Mouse (Mus musculus): Measurements from ENCODE around the gene Ddx11. TPM values are rescaled to one million over a fixed set of nuclear protein-coding genes. Genes with fewer than 3 reads are reported as not detected.
"Not testable (repeated sequence)": the region's sequence is repeated elsewhere in the genome, so short reads cannot be mapped to it uniquely, and the experiment has no call there.

Gene Ddx11
- polyA plus RNA-seq, 1 experiment from 2014 or later, result 6.9 TPM

- no peaks in the 10 kb centered on the region for H3K9me3 ChIP-seq
- H3K4me1 ChIP-seq (replicated peaks), result peaks cover 7% of the 10 kb centered on the region
- H3K27ac ChIP-seq (replicated peaks), result no peak overlapping the region
- 2% methylated on average over 20 of the region's 20 CpGs for WGBS
- peaks cover 8% of the 10 kb centered on the region for H3K36me3 ChIP-seq
- H3K4me2 ChIP-seq, result peak overlapping the region; percentile 67
- H3K9ac ChIP-seq, result peak overlapping the region; percentile 60
- no peak; the same call in 1 of the 2 replicates for ATAC-seq (ENCODE audit: low FRiP score, low read depth)
- no peaks in the 10 kb centered on the region for H3K27me3 ChIP-seq
- H3K4me3 ChIP-seq, result peak overlapping the region; percentile 69
Observed at GRCm38 (mm10) chr17:66123816-66124610, 693 bp downstream of the Ddx11 start.

GRCm38 (mm10) chr17:66125211-66125610 is 1.9 kb downstream of the Ddx11 start:
- ATAC-seq (ENCODE audit: low FRiP score, low read depth), result no peak
- Histone ChIP-seq H3K27ac (replicated peaks) (no peak overlapping the region), H3K27me3 (no peaks in the 10 kb centered on the region), H3K4me2 (no peak overlapping the region), H3K9ac (no peak overlapping the region), H3K36me3 (no peaks in the 10 kb centered on the region), H3K4me1 (replicated peaks) (peaks cover 7% of the 10 kb centered on the region), H3K4me3 (no peak overlapping the region), H3K9me3 (no peaks in the 10 kb centered on the region)
- WGBS, result 79% methylated on average over 5 of the region's 5 CpGs

GRCm38 (mm10) chr17:66130371-66130770 is 7.1 kb downstream of the Ddx11 start:
- H3K27ac ChIP-seq (replicated peaks), result no peak overlapping the region

DNA sequence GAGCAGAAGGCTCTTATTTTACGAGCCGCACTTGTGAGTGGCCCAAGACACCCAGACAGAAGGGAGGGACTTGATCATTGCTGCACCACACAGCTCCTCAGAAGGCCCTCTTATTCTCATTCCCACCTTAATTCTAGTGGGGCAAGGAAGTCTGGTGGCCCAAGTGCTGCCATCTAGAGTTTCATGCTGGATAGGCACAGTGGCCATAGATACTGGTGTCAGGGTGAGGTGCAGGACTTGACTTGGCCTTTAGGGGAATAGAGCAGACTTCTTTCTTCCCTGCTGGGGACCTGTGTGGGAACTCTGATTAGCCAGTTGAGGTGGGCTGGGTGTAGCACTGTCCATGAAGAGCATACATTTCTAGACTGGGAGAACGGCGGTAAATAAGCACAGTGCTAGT is 7.9 kb downstream of the Ddx11 start:
- 98% methylated on average over 4 of the region's 4 CpGs for WGBS

More at GRCm38 (mm10) chr17:66130371-66130770, 7.1 kb downstream of the Ddx11 start:
- no peaks in the 10 kb centered on the region for H3K27me3 ChIP-seq
- no peak for ATAC-seq (ENCODE audit: low FRiP score, low read depth)
- 83% methylated on average over 9 of the region's 9 CpGs for WGBS
- H3K4me2 ChIP-seq, result no peak overlapping the region
- no peaks in the 10 kb centered on the region for H3K9me3 ChIP-seq
- no peak overlapping the region for H3K9ac ChIP-seq
- H3K36me3 ChIP-seq, result peaks cover 12% of the 10 kb centered on the region
- H3K4me1 ChIP-seq (replicated peaks), result no peaks in the 10 kb centered on the region
- no peak overlapping the region for H3K4me3 ChIP-seq

DNA sequence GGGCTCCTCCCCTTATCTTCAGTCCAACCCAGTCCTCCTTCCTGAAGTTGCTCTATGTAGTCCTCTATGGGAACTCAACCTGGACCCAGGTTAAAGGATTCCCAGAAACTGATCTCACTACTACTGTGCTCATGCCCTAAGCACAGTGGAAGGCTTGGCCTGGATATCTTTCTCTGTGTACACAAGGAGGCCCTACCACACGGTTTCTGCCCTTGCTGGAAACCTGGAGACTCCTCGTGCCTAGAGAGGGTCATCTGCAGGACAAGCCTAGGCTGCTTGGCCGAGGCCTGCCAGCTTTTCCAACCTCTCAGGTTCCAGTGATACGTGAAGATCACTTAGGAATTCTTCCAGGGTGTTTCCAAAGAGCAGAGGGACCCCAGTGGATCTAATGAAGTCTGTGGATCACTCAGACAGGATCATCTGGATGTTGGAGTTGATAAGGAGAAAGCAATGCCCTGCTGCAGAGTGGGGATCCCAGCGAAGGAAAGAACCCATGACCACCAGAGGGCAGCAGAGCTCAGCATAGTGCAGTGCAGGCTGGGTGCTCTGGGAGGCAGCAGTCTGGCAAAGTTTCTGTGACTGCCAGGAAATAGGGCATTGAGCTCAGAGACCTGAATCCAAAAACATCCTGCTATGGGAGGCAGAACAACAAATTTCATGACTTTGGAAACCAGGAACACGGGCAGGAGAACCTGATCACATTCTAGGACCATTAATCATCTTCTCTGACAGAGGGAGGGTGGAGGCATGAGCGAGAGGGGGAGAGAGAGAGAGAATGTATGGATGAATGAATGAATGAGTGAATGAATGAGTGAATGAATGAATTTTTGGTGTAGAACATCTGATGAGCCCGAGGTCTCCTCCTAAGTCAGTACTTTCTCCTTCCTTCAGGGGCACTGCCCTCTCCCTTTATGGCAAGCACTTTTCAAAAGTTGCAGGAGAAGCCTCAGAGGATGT is 29.7 kb downstream of the Ddx11 start:
- H3K9ac ChIP-seq; H3K36me3 ChIP-seq; H3K27me3 ChIP-seq; H3K27ac ChIP-seq (replicated peaks); H3K4me1 ChIP-seq (replicated peaks); H3K9me3 ChIP-seq; H3K4me2 ChIP-seq; H3K4me3 ChIP-seq: not testable (repeated sequence)
- WGBS, result 72% methylated on average over 5 of the region's 8 CpGs
- peak; percentile 85; the same call in 1 of the 2 replicates for ATAC-seq (ENCODE audit: low FRiP score, low read depth)

More for the DNA sequence above, 7.9 kb downstream of the Ddx11 start:
- H3K4me1 ChIP-seq (replicated peaks), result no peaks in the 10 kb centered on the region
- H3K4me3 ChIP-seq, result no peak overlapping the region
- H3K36me3 ChIP-seq, result peaks cover 12% of the 10 kb centered on the region
- H3K9ac ChIP-seq, result no peak overlapping the region
- H3K9me3 ChIP-seq, result no peaks in the 10 kb centered on the region
- ATAC-seq (ENCODE audit: low FRiP score, low read depth), result no peak
- H3K4me2 ChIP-seq, result no peak overlapping the region
- H3K27me3 ChIP-seq, result no peaks in the 10 kb centered on the region
- H3K27ac ChIP-seq (replicated peaks), result no peak overlapping the region

GRCm38 (mm10) chr17:66153735-66154423 is 30.6 kb downstream of the Ddx11 start:
- not testable (repeated sequence) for H3K27ac ChIP-seq (replicated peaks); H3K4me1 ChIP-seq (replicated peaks); ATAC-seq (ENCODE audit: low FRiP score, low read depth); H3K4me2 ChIP-seq; H3K9ac ChIP-seq; H3K36me3 ChIP-seq; H3K4me3 ChIP-seq; H3K27me3 ChIP-seq; H3K9me3 ChIP-seq
- 87% methylated on average over 4 of the region's 4 CpGs for WGBS

DNA sequence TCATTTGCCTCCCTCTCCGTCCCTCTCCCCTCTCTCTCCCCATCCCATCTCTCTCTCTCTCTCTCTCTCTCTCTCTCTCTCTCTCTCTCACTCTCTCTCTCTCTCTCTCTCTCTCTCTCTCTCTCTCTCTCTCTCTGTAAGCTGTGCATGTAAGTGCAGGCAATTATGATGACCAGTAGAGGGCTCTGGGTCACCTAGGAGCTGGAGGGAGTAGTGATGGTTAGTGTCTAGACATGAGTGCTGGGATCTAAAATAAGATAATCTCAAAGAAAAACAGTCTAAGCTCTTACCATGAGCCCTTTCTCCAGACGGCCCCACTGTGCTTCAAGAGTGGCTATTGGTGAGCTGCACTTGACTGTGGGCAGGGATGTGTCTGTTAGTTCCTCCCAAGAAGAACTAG is 31.6 kb downstream of the Ddx11 start:
- no peaks in the 10 kb centered on the region for H3K4me1 ChIP-seq (replicated peaks)
- no peak for ATAC-seq (ENCODE audit: low FRiP score, low read depth)
- no peak overlapping the region for H3K27ac ChIP-seq (replicated peaks)
- no peaks in the 10 kb centered on the region for H3K36me3 ChIP-seq
- H3K27me3 ChIP-seq, result no peaks in the 10 kb centered on the region
- 73% methylated on average over 2 of the region's 2 CpGs for WGBS
- no peak overlapping the region for H3K4me2 ChIP-seq
- no peaks in the 10 kb centered on the region for H3K9me3 ChIP-seq
- no peak overlapping the region for H3K4me3 ChIP-seq
- H3K9ac ChIP-seq, result no peak overlapping the region

DNA sequence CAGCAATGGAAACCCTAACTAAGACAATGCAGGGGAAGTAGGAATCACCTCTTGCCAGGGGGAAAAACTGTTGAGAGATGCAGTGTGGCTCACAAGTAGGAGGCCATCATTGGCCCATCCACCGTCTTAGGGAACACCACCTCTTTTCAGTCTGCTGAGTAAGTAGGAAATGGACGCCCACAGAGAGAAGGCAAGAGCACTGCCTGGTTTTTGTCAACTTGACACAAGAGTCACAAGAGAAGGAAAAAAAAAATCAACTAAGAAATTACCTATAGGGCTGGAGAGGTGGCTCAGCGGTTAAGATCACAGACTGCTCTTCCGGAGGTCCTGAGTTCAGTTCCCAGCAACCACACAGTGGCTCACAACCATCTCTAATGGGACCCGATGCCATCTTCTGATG is 35.0 kb downstream of the Ddx11 start:
- no peaks in the 10 kb centered on the region for H3K36me3 ChIP-seq
- H3K4me3 ChIP-seq, result no peak overlapping the region
- no peaks in the 10 kb centered on the region for H3K4me1 ChIP-seq (replicated peaks)
- H3K27ac ChIP-seq (replicated peaks), result no peak overlapping the region
- no peak overlapping the region for H3K9ac ChIP-seq
- WGBS, result 94% methylated on average over 5 of the region's 5 CpGs
- H3K27me3 ChIP-seq, result no peaks in the 10 kb centered on the region
- H3K9me3 ChIP-seq, result no peaks in the 10 kb centered on the region
- H3K4me2 ChIP-seq, result no peak overlapping the region
- ATAC-seq (ENCODE audit: low FRiP score, low read depth), result no peak

DNA sequence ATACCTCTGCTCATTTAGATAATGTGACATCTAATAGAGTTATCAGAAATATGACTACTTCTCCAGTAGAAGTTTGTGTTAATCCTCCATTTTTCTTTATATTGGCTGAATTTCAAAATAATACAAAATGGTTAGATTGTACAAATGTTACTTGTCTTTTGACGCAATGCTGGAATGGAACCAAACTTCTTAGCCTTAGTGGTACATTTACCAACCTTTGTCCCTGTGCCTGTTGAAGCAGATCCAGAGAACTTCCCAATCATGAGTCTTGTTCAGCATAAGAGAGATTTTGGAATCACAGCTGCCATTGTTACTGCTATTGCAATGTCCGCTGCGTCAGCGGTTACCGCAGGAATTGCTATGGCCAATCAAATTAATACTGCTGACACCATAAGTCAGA is 43.8 kb downstream of the Ddx11 start:
- ATAC-seq (ENCODE audit: low FRiP score, low read depth); H3K4me3 ChIP-seq; H3K9me3 ChIP-seq; H3K4me2 ChIP-seq; H3K9ac ChIP-seq; H3K4me1 ChIP-seq (replicated peaks); H3K36me3 ChIP-seq; H3K27me3 ChIP-seq; H3K27ac ChIP-seq (replicated peaks): not testable (repeated sequence)
- 95% methylated on average over 5 of the region's 5 CpGs for WGBS

DNA sequence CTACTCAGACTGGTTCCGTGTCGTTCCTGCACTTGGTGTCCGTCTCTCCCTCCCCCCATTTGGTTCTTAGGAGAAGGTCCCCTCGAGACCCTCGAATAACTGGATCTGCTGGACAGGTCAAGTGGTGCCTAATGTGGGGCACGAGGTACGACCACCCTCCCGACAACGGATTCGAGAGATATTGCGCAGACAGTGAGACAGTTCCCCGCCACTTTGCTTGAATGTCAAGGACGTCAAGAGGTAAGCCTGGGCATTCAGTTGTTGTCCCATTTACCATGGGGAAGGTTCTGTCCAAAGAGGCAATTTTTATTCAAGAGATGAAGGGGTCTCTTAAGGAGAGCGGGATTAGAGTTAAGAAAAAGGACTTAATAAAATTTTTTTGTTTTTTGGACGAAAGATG is 47.7 kb downstream of the Ddx11 start:
- ATAC-seq (ENCODE audit: low FRiP score, low read depth); H3K27me3 ChIP-seq; H3K9ac ChIP-seq; H3K36me3 ChIP-seq; H3K4me2 ChIP-seq; H3K27ac ChIP-seq (replicated peaks); H3K4me3 ChIP-seq; H3K4me1 ChIP-seq (replicated peaks); H3K9me3 ChIP-seq: not testable (repeated sequence)
- WGBS, result 95% methylated on average over 15 of the region's 15 CpGs

- WGBS, result 91% methylated on average over 8 of the region's 8 CpGs
- H3K4me2 ChIP-seq, result no peak overlapping the region
Observed at GRCm38 (mm10) chr17:66190577-66190976, 67.3 kb downstream of the Ddx11 start.

DNA sequence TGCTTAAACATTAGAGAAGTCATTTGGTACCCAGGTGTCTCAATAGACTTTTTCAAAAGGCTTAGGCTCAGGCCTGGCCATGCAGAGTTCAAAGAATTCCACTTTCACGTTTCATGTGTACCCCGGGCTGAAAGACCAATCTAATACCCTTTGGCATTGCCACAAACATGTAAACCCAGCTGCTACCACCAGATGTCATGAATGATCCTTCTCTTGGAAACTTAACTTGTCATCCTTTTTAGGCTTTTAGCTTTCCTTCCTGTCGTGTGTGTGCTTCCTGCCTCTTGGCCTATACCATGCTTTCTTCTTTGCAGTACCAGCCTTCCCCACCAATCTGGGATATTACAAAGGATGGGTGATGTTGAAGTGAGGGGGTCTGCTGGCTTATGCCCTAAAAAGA is 73.7 kb downstream of the Ddx11 start:
- H3K27ac ChIP-seq (replicated peaks), result no peak overlapping the region
- no peak overlapping the region for H3K4me2 ChIP-seq
- no peaks in the 10 kb centered on the region for H3K27me3 ChIP-seq
- H3K9ac ChIP-seq, result no peak overlapping the region
- no peaks in the 10 kb centered on the region for H3K36me3 ChIP-seq
- no peak for ATAC-seq (ENCODE audit: low FRiP score, low read depth)
- H3K9me3 ChIP-seq, result no peaks in the 10 kb centered on the region
- no peak overlapping the region for H3K4me3 ChIP-seq
- no peaks in the 10 kb centered on the region for H3K4me1 ChIP-seq (replicated peaks)
- WGBS, result 51% methylated on average over 3 of the region's 3 CpGs

More at GRCm38 (mm10) chr17:66190577-66190976, 67.3 kb downstream of the Ddx11 start:
- Histone ChIP-seq H3K4me1 (replicated peaks) (no peaks in the 10 kb centered on the region), H3K4me3 (no peak overlapping the region), H3K36me3 (no peaks in the 10 kb centered on the region), H3K9me3 (no peaks in the 10 kb centered on the region), H3K27ac (replicated peaks) (no peak overlapping the region), H3K27me3 (no peaks in the 10 kb centered on the region), H3K9ac (no peak overlapping the region)
- no peak for ATAC-seq (ENCODE audit: low FRiP score, low read depth)
